Mouse (Mus musculus): ENCODE data around the gene Cbarp.

DNA sequence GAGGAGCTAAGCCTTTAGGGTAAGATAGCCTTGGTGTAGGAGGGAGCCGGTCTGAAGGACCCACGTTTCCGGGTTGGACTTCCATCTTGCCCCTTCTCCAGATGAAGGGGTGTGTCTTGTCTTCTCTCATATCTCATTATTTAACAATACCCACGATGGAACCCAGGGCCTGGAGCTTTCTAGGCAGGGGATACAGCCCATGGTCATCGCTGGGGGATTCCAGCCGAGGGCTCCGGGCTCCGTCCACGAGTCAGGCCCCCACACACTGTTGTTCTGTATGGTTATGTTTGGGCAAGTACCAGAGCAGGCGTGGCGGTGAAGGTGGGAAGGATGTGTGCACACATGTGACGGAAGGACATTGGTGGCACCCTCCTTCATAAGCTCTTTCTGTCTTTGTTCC lies 3.5 kb upstream of the Cbarp start:
- TF ChIP-seq CTCF (conservative IDR thresholded peaks at IDR 0.05; ENCODE audit: low read length) (no peak), NANOG (IDR thresholded peaks at IDR 0.05; ENCODE audit: borderline replicate concordance, low read length) (no peak), POU5F1 (IDR thresholded peaks at IDR 0.05; ENCODE audit: borderline replicate concordance, low read length) (no peak)

Measured in E14TG2a.4 (cell line).